Mouse (Mus musculus) midbrain, embryonic 11.5 days (tissue): ENCODE results near the gene Oaz2. TPM values are rescaled to one million over a fixed set of nuclear protein-coding genes. Genes with fewer than 3 reads are reported as not detected.

Experiments
- ATAC-seq: fragments of 200-750 bp; cut with Nextera tagmentation; 2 replicates; pipeline ENCODE4 v1.8.0; 2017; ENCODE audit warnings: moderate TSS enrichment, moderate library complexity; ENCODE audit not compliant: low FRiP score
- DNase-seq: peaks from one replicate; pipeline ENCODE4 v3.0.0; 2015; ENCODE audit warnings: low spot score; ENCODE audit errors: missing footprints
- H3K27ac ChIP-seq: fragments of 300-500 bp; sonication (generic); 2 replicates; pipeline ENCODE4 v1.5.1; 2014; ENCODE audit warnings: low read depth, low read length
- H3K27me3 ChIP-seq: fragments of 300-500 bp; sonication (generic); 2 replicates; pipeline ENCODE4 v1.6.1; 2014; ENCODE audit warnings: mild to moderate bottlenecking, low read length, moderate library complexity, mixed read lengths; ENCODE audit not compliant: control insufficient read depth, insufficient read depth
- H3K36me3 ChIP-seq: fragments of 300-500 bp; sonication (generic); 2 replicates; pipeline ENCODE4 v1.6.1; 2014; ENCODE audit warnings: mild to moderate bottlenecking, low read length, moderate library complexity, mixed read lengths; ENCODE audit not compliant: control insufficient read depth, insufficient read depth
- H3K4me1 ChIP-seq: fragments of 300-500 bp; sonication (generic); 2 replicates; pipeline ENCODE4 v1.6.1; 2014; ENCODE audit warnings: low read length; ENCODE audit not compliant: control insufficient read depth, insufficient read depth
- H3K4me2 ChIP-seq: fragments of 300-500 bp; sonication (generic); 2 replicates; pipeline ENCODE4 v1.6.1; 2014; ENCODE audit warnings: mild to moderate bottlenecking, moderate library complexity
- H3K4me3 ChIP-seq: fragments of 300-500 bp; sonication (generic); 2 replicates; pipeline ENCODE4 v1.5.1; 2014; ENCODE audit warnings: low read depth, low read length
- H3K9ac ChIP-seq: fragments of 300-500 bp; sonication (generic); 2 replicates; pipeline ENCODE4 v1.6.1; 2014; ENCODE audit warnings: low read length
- H3K9me3 ChIP-seq: fragments of 300-500 bp; sonication (generic); 2 replicates; pipeline ENCODE4 v1.6.1; 2016; ENCODE audit warnings: low read length; ENCODE audit not compliant: control insufficient read depth
- WGBS: fragments of 180-500 bp; shearing (Covaris S2); extraction: QIAGEN DNeasy Blood & Tissue Kit; methylation state at CpG from one replicate; pipeline ENCODE4 v1.1.7; 2014; 5-methylcytosine and 5-hydroxymethylcytosine counted together
- polyA plus RNA-seq: library from polyadenylated mRNA; unstranded; fragments of >200 nt; fragmentation: Nextera tagmentation; extraction: Ambion mirVana; gene quantifications from 2 replicates; pipeline ENCODE4 v1.2.1, GENCODE M21; 2014

Oaz2 gene
- polyA plus RNA-seq, result 199 and 215 TPM in 2 replicates

- Histone ChIP-seq H3K27me3 (no peaks in the 10 kb centered on the region), H3K36me3 (no peaks in the 10 kb centered on the region), H3K4me1 (no peaks in the 10 kb centered on the region), H3K4me3 (no peak within 1 kb of the TSS), H3K9me3 (no peaks in the 10 kb centered on the region), H3K9ac (no peak within 1 kb of the TSS), H3K27ac (no peak within 1 kb of the TSS), H3K4me2 (no peak within 1 kb of the TSS)
- DNase-seq (no peak), ATAC-seq (no peak)
- WGBS, result 95% methylated on average over 8 of the region's 8 CpGs
Measured at GRCm38 (mm10) chr9:65667701-65668100, at the start of gene Oaz2. Gene Oaz2 (plus strand): TSS chr9:65668001.

GRCm38 (mm10) chr9:65619311-65619710 is 48.5 kb upstream of the Oaz2 start:
- Histone ChIP-seq H3K27me3 (no peaks in the 10 kb centered on the region), H3K4me1 (no peaks in the 10 kb centered on the region), H3K27ac (no peak overlapping the region), H3K4me3 (no peak overlapping the region), H3K9ac (no peak overlapping the region), H3K36me3 (no peaks in the 10 kb centered on the region), H3K9me3 (no peaks in the 10 kb centered on the region), H3K4me2 (no peak overlapping the region)
- DNase-seq, result no peak
- ATAC-seq, result no peak
- 67% methylated on average over 3 of the region's 3 CpGs for WGBS

DNA sequence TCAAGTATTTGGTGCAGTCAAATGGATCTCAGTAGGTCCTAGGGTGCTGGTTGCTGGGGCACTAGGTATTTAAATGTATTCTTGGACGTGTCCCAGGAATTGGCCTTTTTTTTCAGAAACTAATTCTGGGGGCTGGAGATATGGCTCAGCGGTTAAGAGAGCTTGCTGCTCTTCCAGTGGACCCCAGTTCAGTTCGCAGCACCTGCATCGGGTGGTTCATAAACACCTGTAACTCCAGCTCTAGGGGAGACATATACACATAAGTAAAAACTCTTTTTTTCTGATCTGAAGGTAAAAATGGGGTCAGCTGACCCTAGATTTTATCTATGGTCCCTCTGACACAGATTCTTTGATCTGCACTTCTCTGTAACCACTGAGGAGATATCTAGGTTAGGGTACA is 46.6 kb upstream of the Oaz2 start:
- no peak for DNase-seq
- no peaks in the 10 kb centered on the region for H3K36me3 ChIP-seq
- no peaks in the 10 kb centered on the region for H3K27me3 ChIP-seq
- H3K4me2 ChIP-seq, result no peak overlapping the region
- 88% methylated on average over 4 of the region's 4 CpGs for WGBS
- ATAC-seq, result no peak
- H3K9ac ChIP-seq, result no peak overlapping the region
- H3K4me1 ChIP-seq, result no peaks in the 10 kb centered on the region
- no peak overlapping the region for H3K27ac ChIP-seq
- no peak overlapping the region for H3K4me3 ChIP-seq
- H3K9me3 ChIP-seq, result no peaks in the 10 kb centered on the region

- no peak for DNase-seq
- no peak overlapping the region for H3K27ac ChIP-seq
- ATAC-seq, result no peak
- WGBS, result 88% methylated on average over 2 of the region's 2 CpGs
- H3K4me3 ChIP-seq, result no peak overlapping the region
- H3K9me3 ChIP-seq, result no peaks in the 10 kb centered on the region
- no peaks in the 10 kb centered on the region for H3K36me3 ChIP-seq
- no peak overlapping the region for H3K4me2 ChIP-seq
- no peaks in the 10 kb centered on the region for H3K27me3 ChIP-seq
- H3K4me1 ChIP-seq, result no peaks in the 10 kb centered on the region
- no peak overlapping the region for H3K9ac ChIP-seq
Measured at GRCm38 (mm10) chr9:65621666-65622065, 46.1 kb upstream of the Oaz2 start.

GRCm38 (mm10) chr9:65622826-65623225 is 45.0 kb upstream of the Oaz2 start:
- 89% methylated on average over 5 of the region's 5 CpGs for WGBS
- Histone ChIP-seq H3K9me3 (no peaks in the 10 kb centered on the region), H3K4me2 (no peak overlapping the region), H3K36me3 (no peaks in the 10 kb centered on the region), H3K9ac (no peak overlapping the region), H3K27ac (no peak overlapping the region), H3K4me1 (no peaks in the 10 kb centered on the region), H3K4me3 (no peak overlapping the region), H3K27me3 (peaks cover 4% of the 10 kb centered on the region; the same call in 1 of the 2 replicates)
- ATAC-seq (no peak), DNase-seq (no peak)

- WGBS, result 78% methylated on average over 2 of the region's 2 CpGs
- no peak overlapping the region for H3K4me3 ChIP-seq
- H3K27me3 ChIP-seq, result peaks cover 15% of the 10 kb centered on the region
- H3K4me2 ChIP-seq, result no peak overlapping the region
- H3K27ac ChIP-seq, result no peak overlapping the region
- peaks cover 6% of the 10 kb centered on the region for H3K4me1 ChIP-seq
- DNase-seq (no peak), ATAC-seq (no peak)
- H3K9ac ChIP-seq, result no peak overlapping the region
- H3K9me3 ChIP-seq, result no peaks in the 10 kb centered on the region
- H3K36me3 ChIP-seq, result no peaks in the 10 kb centered on the region
Measured at GRCm38 (mm10) chr9:65624266-65624665, 43.5 kb upstream of the Oaz2 start.

DNA sequence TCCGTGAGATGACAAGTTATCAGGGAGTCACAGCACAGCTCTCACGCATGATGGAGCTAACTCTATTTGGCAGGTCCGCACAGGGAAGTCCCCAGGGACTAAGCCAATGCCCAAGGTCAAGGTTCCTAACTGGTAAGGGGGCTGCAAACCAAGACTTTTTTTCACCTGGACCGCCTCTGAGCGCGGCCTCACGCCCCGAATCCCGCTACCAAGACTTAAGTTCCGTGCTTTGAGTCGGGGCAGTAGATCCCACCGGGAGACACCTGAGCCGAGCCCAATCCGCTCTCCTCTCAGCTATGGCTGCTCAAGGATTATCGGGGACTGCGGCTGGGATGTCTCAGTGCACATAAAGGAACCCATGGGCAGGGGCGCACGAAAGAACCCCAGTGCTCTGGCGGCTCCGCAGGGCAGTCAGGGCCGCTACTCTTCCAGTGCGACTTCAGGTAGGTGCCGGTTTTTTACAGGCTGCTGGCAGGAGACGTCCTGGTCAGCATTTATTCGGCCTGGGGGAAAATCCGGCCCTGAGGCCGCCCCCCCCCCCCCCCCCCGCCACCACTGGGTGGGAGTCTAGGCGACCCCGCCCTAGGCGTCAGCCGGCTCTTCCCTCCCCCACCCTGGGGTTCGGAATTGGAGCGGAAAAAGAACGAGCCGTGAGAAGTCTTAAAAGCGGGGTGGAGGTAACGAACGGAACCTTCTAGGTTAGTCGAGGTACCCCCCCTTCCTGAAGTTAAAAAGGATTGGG is 38.6 kb upstream of the Oaz2 start, which contains the start of gene Rbpms2:
Gene Rbpms2, plus strand, starts transcription at position 624 of the 742 bp plus-strand sequence.
- WGBS, result 1% methylated on average over 37 of the region's 40 CpGs
- peaks cover 30% of the 10 kb centered on the region for H3K27me3 ChIP-seq
- peak within 1 kb of the TSS; percentile 75 for H3K9ac ChIP-seq
- H3K4me1 ChIP-seq, result peaks cover 19% of the 10 kb centered on the region
- no peak within 1 kb of the TSS for H3K27ac ChIP-seq
- H3K9me3 ChIP-seq, result no peaks in the 10 kb centered on the region
- peak within 1 kb of the TSS; percentile 90 for H3K4me2 ChIP-seq
- ATAC-seq (no peak), DNase-seq (peak; percentile 95)
- peak within 1 kb of the TSS; percentile 63 for H3K4me3 ChIP-seq
- no peaks in the 10 kb centered on the region for H3K36me3 ChIP-seq

DNA sequence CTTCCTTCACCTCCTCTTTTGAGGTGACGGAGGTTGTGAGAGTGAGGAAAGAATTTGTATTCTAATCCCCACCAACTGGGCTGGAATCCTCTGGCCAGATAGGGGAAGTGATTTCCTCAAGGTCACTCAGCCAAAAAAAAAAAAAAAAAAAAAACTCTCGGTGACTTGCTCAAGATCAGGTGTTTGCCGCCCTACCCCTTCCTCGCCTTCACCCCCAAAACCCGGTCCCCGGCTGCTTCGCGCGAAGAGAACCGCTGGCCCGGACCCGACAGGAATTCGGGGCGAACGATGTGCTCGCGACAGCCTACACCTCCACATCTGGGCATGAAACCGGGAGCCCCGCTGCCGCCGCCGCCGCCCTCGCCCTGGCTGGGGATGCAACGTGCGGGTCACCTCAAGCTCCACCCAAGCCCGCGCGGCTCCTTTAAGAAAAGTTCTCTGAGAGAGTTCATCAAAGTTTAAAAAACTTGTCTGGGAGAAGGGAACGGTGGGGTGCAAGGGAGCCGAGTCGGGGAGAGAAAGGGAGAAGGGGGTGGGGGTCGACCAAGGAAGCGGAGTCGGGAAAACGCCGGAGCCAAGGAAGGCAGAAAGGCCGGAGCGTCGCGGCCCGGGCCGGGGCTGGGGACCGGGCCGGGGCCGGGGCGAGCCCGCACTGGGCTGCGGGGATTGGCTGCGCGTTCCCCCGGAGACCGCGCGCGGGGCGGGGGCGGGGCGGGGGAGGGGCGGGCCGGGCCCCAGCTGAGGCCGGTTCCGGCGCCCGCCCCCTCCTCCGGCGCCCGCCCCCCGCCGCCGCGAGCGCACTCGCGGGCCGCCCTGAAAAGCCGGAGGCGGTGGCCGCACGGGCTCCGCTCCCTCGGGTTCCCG is 37.8 kb upstream of the Oaz2 start:
- peaks cover 30% of the 10 kb centered on the region for H3K27me3 ChIP-seq
- H3K36me3 ChIP-seq, result no peaks in the 10 kb centered on the region
- DNase-seq (peak; percentile 94), ATAC-seq (peak; percentile 89)
- peaks cover 19% of the 10 kb centered on the region for H3K4me1 ChIP-seq
- H3K27ac ChIP-seq, result no peak overlapping the region
- H3K9ac ChIP-seq, result peak overlapping the region; percentile 75
- H3K4me2 ChIP-seq, result peak overlapping the region; percentile 90
- WGBS, result 0% methylated on average over 40 of the region's 83 CpGs
- H3K4me3 ChIP-seq, result peak overlapping the region; percentile 63
- no peaks in the 10 kb centered on the region for H3K9me3 ChIP-seq
